Mouse (Mus musculus): ENCODE measurements around the gene Samd4b. TPM values are rescaled to one million over a fixed set of nuclear protein-coding genes. Genes with fewer than 3 reads are reported as not detected.
A peak's percentile ranks its signal among the peaks of the same experiment; 100 is the strongest.

The Samd4b gene
- polyA plus RNA-seq, 1 experiment from 2014 or later = 3.5 TPM

DNA sequence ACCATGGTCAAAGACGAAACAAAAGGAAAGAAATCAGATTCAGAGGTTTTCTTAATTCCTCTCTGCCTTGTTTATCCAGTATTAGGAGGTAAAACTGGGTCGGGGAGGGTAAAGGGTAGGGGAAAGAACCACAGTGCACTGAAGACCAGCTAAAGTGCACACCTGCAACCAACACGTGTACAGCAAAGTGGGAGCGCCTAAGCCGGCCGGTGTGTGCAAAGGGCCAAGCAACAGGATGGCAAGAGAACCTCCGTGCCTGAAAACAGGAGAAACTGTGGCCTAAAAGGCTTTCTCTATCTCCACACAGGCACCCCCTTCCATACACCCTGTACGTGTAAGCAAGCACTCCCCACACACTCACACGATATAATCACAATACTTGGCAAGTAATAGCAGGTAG, 212.7 kb downstream of the Samd4b start:
- ATAC-seq (no peak), DNase-seq (no peak)
- Histone ChIP-seq H3K27ac (ENCODE audit: low read depth) (peak overlapping the region; percentile 100), H3K27me3 (ENCODE audit: insufficient read depth, low read length) (no peaks in the 10 kb centered on the region), H3K9ac (replicated peaks) (0 out of 2 replicates have a peak overlapping the region, but pooled peaks have one; percentile 21), H3K9me3 (ENCODE audit: low read length) (no peaks in the 10 kb centered on the region), H3K4me2 (ENCODE audit: low read depth, low read length) (0 out of 2 replicates have a peak overlapping the region, but pooled peaks have one; percentile 36), H3K4me1 (ENCODE audit: insufficient read depth) (peaks cover 58% of the 10 kb centered on the region), H3K36me3 (replicated peaks; ENCODE audit: insufficient read depth, low read length) (peaks cover 14% of the 10 kb centered on the region), H3K4me3 (ENCODE audit: low read depth, low read length) (no peak overlapping the region)
- WGBS (ENCODE audit: insufficient replicate concordance) = 78% methylated on average over 9 of the region's 9 CpGs
- TF ChIP-seq CTCF (IDR thresholded peaks at IDR 0.05; ENCODE audit: low read depth) = no peak
- TF ChIP-seq EP300 (IDR thresholded peaks at IDR 0.05; ENCODE audit: low read depth) = no peak

DNA sequence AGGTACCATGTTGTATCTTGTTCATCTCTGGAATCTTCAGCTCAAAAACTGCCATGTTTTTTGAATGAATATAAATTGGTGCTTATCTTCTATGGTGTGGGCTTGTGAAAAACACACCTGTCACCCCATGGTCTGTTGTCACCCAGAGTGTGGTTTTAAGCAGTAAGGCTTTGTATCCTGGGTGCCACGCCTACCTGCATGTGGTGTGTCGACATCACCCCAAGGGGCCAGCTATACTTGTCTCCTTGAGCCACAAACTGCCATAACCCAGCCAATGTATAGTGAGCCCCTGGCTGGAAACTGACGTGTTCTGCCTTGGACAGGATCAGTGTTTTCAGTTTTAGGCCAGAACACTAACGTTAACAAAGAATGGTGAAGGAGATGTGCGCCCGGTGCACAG, 213.8 kb downstream of the Samd4b start:
- H3K27me3 ChIP-seq (ENCODE audit: insufficient read depth, low read length) = no peaks in the 10 kb centered on the region
- H3K9me3 ChIP-seq (ENCODE audit: low read length) = no peaks in the 10 kb centered on the region
- ATAC-seq (no peak), DNase-seq (peak; percentile 49)
- 60% methylated on average over 6 of the region's 6 CpGs for WGBS (ENCODE audit: insufficient replicate concordance)
- H3K36me3 ChIP-seq (replicated peaks; ENCODE audit: insufficient read depth, low read length) = peaks cover 7% of the 10 kb centered on the region
- H3K4me3 ChIP-seq (ENCODE audit: low read depth, low read length) = no peak overlapping the region
- H3K9ac ChIP-seq (replicated peaks) = no peak overlapping the region
- TF ChIP-seq CTCF (IDR thresholded peaks at IDR 0.05; ENCODE audit: low read depth) (no peak), EP300 (IDR thresholded peaks at IDR 0.05; ENCODE audit: low read depth) (no peak)
- H3K27ac ChIP-seq (ENCODE audit: low read depth) = peak overlapping the region; percentile 100
- H3K4me2 ChIP-seq (ENCODE audit: low read depth, low read length) = no peak overlapping the region
- peaks cover 65% of the 10 kb centered on the region for H3K4me1 ChIP-seq (ENCODE audit: insufficient read depth)

DNA sequence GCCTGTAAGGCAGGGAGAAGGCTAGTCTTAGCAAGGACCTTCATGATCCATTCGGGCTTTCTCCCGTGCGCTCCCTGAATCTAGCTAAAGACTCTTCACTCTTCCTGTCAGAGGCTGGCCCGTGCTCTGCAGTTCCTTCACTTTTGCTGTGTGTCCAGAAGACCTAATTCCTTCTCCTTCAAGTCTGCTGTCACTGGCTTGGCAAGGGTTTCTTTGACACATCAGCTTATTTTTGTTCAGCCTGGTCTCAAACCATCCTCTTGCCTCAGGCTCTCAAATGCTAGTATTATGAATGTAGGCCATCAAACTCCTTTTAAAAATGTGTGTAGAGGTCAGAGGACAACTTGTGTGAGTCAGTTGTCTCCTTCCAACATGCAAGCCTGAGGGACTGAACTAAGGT, 214.3 kb downstream of the Samd4b start:
- 65% methylated on average over 4 of the region's 4 CpGs for WGBS (ENCODE audit: insufficient replicate concordance)
- Histone ChIP-seq H3K4me1 (ENCODE audit: insufficient read depth) (peaks cover 65% of the 10 kb centered on the region), H3K36me3 (replicated peaks; ENCODE audit: insufficient read depth, low read length) (peaks cover 5% of the 10 kb centered on the region), H3K9ac (replicated peaks) (peak overlapping the region; percentile 77), H3K27me3 (ENCODE audit: insufficient read depth, low read length) (no peaks in the 10 kb centered on the region), H3K9me3 (ENCODE audit: low read length) (no peaks in the 10 kb centered on the region), H3K4me3 (ENCODE audit: low read depth, low read length) (no peak overlapping the region), H3K4me2 (ENCODE audit: low read depth, low read length) (peak overlapping the region; percentile 80), H3K27ac (ENCODE audit: low read depth) (peak overlapping the region; percentile 100)
- no peak for ATAC-seq
- no peak for DNase-seq
- TF ChIP-seq EP300 (IDR thresholded peaks at IDR 0.05; ENCODE audit: low read depth) (no peak), CTCF (IDR thresholded peaks at IDR 0.05; ENCODE audit: low read depth) (no peak)

DNA sequence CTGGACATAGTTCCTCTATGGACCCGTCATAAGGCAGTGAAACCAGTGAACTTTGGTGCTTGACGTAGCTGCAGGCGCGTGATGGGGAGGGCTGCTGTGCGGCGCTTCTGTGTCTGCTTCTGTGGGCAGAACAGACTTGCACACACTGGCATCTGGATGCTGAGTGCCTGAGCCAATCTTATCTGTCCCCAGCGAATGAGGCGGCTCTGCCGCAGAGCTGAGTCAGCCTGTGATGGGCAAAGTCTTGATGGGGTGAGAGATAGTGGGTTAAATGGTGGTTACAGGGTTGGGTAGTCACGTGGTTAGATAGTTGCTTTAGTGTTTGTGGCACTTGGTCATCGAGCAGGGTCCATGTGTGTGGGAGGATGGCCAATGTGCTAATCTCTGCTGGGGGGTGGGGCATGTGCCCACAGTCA, 215.0 kb downstream of the Samd4b start:
- DNase-seq = peak; percentile 85
- peak overlapping the region; percentile 77 for H3K9ac ChIP-seq (replicated peaks)
- H3K9me3 ChIP-seq (ENCODE audit: low read length) = no peaks in the 10 kb centered on the region
- peaks cover 3% of the 10 kb centered on the region for H3K36me3 ChIP-seq (replicated peaks; ENCODE audit: insufficient read depth, low read length)
- WGBS (ENCODE audit: insufficient replicate concordance) = 2% methylated on average over 11 of the region's 11 CpGs
- peak overlapping the region; percentile 48 for H3K4me3 ChIP-seq (ENCODE audit: low read depth, low read length)
- no peaks in the 10 kb centered on the region for H3K27me3 ChIP-seq (ENCODE audit: insufficient read depth, low read length)
- peak; percentile 65 for ATAC-seq
- peaks cover 67% of the 10 kb centered on the region for H3K4me1 ChIP-seq (ENCODE audit: insufficient read depth)
- peak overlapping the region; percentile 80 for H3K4me2 ChIP-seq (ENCODE audit: low read depth, low read length)
- H3K27ac ChIP-seq (ENCODE audit: low read depth) = peak overlapping the region; percentile 100
- TF ChIP-seq CTCF (IDR thresholded peaks at IDR 0.05; ENCODE audit: low read depth) (no peak), EP300 (IDR thresholded peaks at IDR 0.05; ENCODE audit: low read depth) (peak; percentile 86)

DNA sequence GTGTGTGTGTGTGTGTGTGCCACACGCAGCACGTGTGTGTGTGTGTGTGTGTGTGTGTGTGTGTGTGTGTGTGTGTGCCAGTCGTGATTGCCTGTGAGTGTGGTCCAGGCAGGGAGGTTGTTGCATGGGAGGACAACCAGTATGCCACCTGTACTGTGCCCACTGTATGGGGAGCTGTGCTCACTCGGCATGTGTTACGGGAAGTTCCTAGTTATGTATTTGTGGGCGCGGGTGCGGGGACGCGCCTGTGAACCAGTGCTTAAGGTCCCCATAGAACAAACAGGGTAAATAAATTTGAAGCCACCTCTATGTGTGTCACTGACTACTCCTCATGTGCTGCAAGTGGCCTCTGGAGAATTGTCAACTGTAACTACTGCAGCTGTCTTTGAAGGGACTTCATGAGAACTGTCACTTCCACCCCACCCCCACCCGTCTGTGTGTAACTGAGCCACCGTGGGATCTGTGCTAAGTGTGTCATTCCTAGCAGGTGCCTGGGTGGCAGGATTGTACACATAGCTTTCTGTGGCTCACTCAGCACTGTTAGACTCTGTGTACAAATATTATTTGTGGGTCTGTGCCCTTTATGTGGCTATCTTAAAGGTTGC, 215.5 kb downstream of the Samd4b start:
- H3K4me2 ChIP-seq (ENCODE audit: low read depth, low read length) = peak overlapping the region; percentile 80
- WGBS (ENCODE audit: insufficient replicate concordance) = 6% methylated on average over 11 of the region's 12 CpGs
- no peaks in the 10 kb centered on the region for H3K9me3 ChIP-seq (ENCODE audit: low read length)
- H3K9ac ChIP-seq (replicated peaks) = peak overlapping the region; percentile 77
- H3K36me3 ChIP-seq (replicated peaks; ENCODE audit: insufficient read depth, low read length) = peaks cover 8% of the 10 kb centered on the region
- DNase-seq = peak; percentile 70
- peak overlapping the region; percentile 48 for H3K4me3 ChIP-seq (ENCODE audit: low read depth, low read length)
- no peak for TF ChIP-seq EP300 (IDR thresholded peaks at IDR 0.05; ENCODE audit: low read depth)
- no peak for TF ChIP-seq CTCF (IDR thresholded peaks at IDR 0.05; ENCODE audit: low read depth)
- ATAC-seq = peak; percentile 5
- H3K27me3 ChIP-seq (ENCODE audit: insufficient read depth, low read length) = no peaks in the 10 kb centered on the region
- peak overlapping the region; percentile 100 for H3K27ac ChIP-seq (ENCODE audit: low read depth)
- H3K4me1 ChIP-seq (ENCODE audit: insufficient read depth) = peaks cover 70% of the 10 kb centered on the region

DNA sequence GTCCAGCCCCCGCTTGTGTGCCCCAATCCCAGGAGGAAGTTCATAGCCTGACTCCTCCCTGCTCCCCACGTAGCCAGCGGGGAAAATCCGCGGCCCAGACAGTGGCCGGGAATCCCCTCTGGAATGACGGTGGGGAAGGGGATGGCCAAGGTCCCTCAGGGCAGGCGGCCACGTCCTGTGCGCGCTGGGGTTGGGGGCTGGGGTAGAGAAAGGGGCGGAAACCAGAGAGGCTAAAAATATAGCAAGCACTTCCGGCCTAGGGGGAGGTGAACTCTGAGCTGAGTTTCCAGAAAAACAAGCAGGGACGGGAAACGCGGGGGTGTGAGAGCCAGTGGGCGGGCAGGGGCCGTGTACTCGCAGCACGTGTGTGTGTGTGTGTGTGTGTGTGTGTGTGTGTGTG, 216.0 kb downstream of the Samd4b start:
- Histone ChIP-seq H3K27me3 (ENCODE audit: insufficient read depth, low read length) (no peaks in the 10 kb centered on the region), H3K4me3 (ENCODE audit: low read depth, low read length) (peak overlapping the region; percentile 48), H3K9me3 (ENCODE audit: low read length) (no peaks in the 10 kb centered on the region), H3K4me1 (ENCODE audit: insufficient read depth) (peaks cover 70% of the 10 kb centered on the region), H3K4me2 (ENCODE audit: low read depth, low read length) (peak overlapping the region; percentile 80), H3K27ac (ENCODE audit: low read depth) (peak overlapping the region; percentile 100), H3K36me3 (replicated peaks; ENCODE audit: insufficient read depth, low read length) (peaks cover 13% of the 10 kb centered on the region), H3K9ac (replicated peaks) (peak overlapping the region; percentile 77)
- TF ChIP-seq CTCF (IDR thresholded peaks at IDR 0.05; ENCODE audit: low read depth) = no peak
- peak; percentile 79 for TF ChIP-seq EP300 (IDR thresholded peaks at IDR 0.05; ENCODE audit: low read depth)
- peak; percentile 26 for ATAC-seq
- peak; percentile 88 for DNase-seq
- under 1% methylated on average over 17 of the region's 20 CpGs for WGBS (ENCODE audit: insufficient replicate concordance)
